Mouse (Mus musculus) hindbrain, embryonic 11.5 days (tissue): ENCODE results near the gene Tenm2. TPM values are rescaled to one million over a fixed set of nuclear protein-coding genes. Genes with fewer than 3 reads are reported as not detected.

Experiments used
- ATAC-seq: fragments of 200-750 bp; cut with Nextera tagmentation; 2 replicates; pipeline ENCODE4 v1.8.0; 2017; ENCODE audit warnings: mild to moderate bottlenecking, moderate TSS enrichment, moderate library complexity; ENCODE audit not compliant: low FRiP score
- DNase-seq: peaks from one replicate; pipeline ENCODE4 v3.0.0-alpha.2; 2015; ENCODE audit warnings: low spot score
- H3K27ac ChIP-seq: fragments of 300-500 bp; sonication (generic); 2 replicates; pipeline ENCODE4 v1.5.1; 2014; ENCODE audit warnings: mild to moderate bottlenecking, low read depth, low read length
- H3K27me3 ChIP-seq: fragments of 300-500 bp; sonication (generic); 2 replicates; pipeline ENCODE4 v1.6.1; 2014; ENCODE audit warnings: mild to moderate bottlenecking, low read length, moderate library complexity, mixed read lengths; ENCODE audit not compliant: control insufficient read depth, insufficient read depth
- H3K36me3 ChIP-seq: fragments of 300-500 bp; sonication (generic); 2 replicates; pipeline ENCODE4 v1.6.1; 2014; ENCODE audit warnings: mild to moderate bottlenecking, low read length, moderate library complexity, mixed read lengths; ENCODE audit not compliant: control insufficient read depth, insufficient read depth
- H3K4me1 ChIP-seq: fragments of 300-500 bp; sonication (generic); replicated peaks from 2 replicates; pipeline ENCODE4 v1.6.1; 2014; ENCODE audit warnings: low read length, mixed read lengths; ENCODE audit not compliant: control insufficient read depth, insufficient read depth
- H3K4me2 ChIP-seq: fragments of 300-500 bp; sonication (generic); replicated peaks from 2 replicates; pipeline ENCODE4 v1.6.1; 2014; ENCODE audit warnings: mild to moderate bottlenecking, low read depth, low read length
- H3K4me3 ChIP-seq: fragments of 300-500 bp; sonication (generic); 2 replicates; pipeline ENCODE4 v1.5.1; 2014; ENCODE audit warnings: low read depth, low read length
- H3K9ac ChIP-seq: fragments of 300-500 bp; sonication (generic); 2 replicates; pipeline ENCODE4 v1.6.1; 2014; ENCODE audit warnings: low read depth, low read length
- H3K9me3 ChIP-seq: fragments of 300-500 bp; sonication (generic); 2 replicates; pipeline ENCODE4 v1.6.1; 2016; ENCODE audit warnings: low read length; ENCODE audit not compliant: control insufficient read depth
- WGBS: fragments of 180-500 bp; shearing (Covaris S2); extraction: QIAGEN DNeasy Blood & Tissue Kit; methylation state at CpG from one replicate; pipeline ENCODE4 v1.1.7; 2014; 5-methylcytosine and 5-hydroxymethylcytosine counted together
- polyA plus RNA-seq: library from polyadenylated mRNA; unstranded; fragments of >200 nt; fragmentation: Nextera tagmentation; extraction: Ambion mirVana; gene quantifications from 2 replicates; pipeline ENCODE4 v1.2.1, GENCODE M21; 2014

Tenm2 gene
- polyA plus RNA-seq, 1 experiment from 2014 or later, result 9.0 TPM

DNA sequence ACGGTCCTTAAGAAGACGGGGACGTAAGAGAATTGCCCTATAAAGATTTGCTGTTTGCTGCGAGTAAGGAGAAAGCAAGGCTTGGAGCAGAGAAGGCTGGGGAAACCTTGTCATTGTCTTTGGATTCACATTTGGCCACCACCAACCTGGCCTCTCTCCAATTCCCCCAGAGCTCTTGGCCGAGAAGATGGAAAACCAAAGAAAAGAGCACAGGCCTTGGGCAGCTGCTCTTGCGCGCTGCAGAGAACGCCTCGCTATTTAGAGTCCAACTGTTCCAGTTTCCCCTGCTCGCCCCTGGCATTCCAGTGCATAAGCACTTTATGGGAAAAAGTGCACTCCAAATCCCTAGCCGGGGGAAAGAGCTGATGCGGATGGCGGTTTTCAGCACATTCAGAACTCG, 1139.5 kb downstream of the Tenm2 start:
- 91% methylated on average over 14 of the region's 14 CpGs for WGBS
- Histone ChIP-seq H3K9me3 (no peaks in the 10 kb centered on the region), H3K36me3 (no peaks in the 10 kb centered on the region), H3K27ac (no peak overlapping the region), H3K9ac (no peak overlapping the region), H3K4me3 (no peak overlapping the region), H3K4me1 (no peaks in the 10 kb centered on the region), H3K27me3 (no peaks in the 10 kb centered on the region), H3K4me2 (no peak overlapping the region)
- DNase-seq (no peak), ATAC-seq (no peak)

DNA sequence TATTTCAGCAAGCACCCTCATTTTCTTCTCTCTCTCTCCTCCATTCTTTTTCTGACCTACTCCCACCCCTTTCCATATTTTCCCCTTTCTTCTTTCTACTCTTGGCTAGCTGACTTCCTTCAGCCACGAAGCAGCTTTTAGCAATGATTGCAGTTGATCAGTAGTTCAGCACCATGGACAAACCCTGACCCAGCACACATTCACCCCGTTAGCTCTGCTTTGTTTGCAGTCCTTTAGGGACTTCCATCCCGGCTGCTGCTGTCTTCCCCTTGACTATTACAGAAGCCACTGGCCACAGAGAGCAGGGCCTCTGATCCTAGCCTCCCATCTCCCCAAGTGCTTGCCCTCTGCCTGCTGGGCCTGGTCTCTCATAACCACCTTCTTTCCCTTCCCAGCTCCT, 1145.6 kb downstream of the Tenm2 start:
- peak; percentile 30 for DNase-seq

DNA sequence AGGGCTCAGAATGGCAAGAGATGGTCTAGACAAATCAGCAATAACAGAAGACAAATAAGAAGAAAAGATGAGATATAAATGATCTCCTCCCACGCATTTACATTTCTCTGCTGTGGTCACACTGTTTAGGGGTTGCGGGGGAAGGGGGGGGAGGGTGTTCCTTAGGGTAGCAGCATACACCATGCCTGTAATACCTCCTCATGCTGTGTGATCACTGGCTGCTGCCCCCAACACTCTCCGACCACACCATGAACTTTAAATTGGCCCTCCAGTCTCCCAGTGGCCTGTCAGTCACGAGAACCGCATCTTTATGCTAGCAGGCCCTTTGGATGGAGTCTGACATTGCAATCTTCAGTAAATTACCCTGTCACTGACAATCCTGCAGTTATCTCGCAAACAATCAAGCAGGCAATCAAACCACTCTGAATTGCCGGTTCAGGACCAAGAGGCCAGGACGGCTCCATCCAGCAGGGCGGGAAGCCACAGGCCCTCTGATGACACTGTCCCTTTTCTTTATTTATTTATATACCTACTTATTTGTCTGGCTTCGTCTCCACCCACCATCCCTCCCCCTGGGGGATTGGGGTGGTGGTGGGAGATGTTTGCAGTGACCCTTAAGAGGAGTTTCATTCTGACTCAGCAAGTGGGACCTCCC, 1154.2 kb downstream of the Tenm2 start:
- peak; percentile 49; the same call in 1 of the 2 replicates for ATAC-seq
- Histone ChIP-seq H3K9me3 (no peaks in the 10 kb centered on the region), H3K4me2 (no peak overlapping the region), H3K4me1 (0 out of 2 replicates have a peak, but pooled peaks cover 2% of the 10 kb centered on the region), H3K27me3 (no peaks in the 10 kb centered on the region), H3K27ac (no peak overlapping the region), H3K36me3 (no peaks in the 10 kb centered on the region), H3K4me3 (no peak overlapping the region), H3K9ac (no peak overlapping the region)
- no peak for DNase-seq
- WGBS, result 55% methylated on average over 10 of the region's 10 CpGs

More for the DNA sequence above, 1145.6 kb downstream of the Tenm2 start:
- no peaks in the 10 kb centered on the region for H3K9me3 ChIP-seq
- no peak overlapping the region for H3K4me3 ChIP-seq
- 0 out of 2 replicates have a peak, but pooled peaks cover 2% of the 10 kb centered on the region for H3K4me1 ChIP-seq
- H3K9ac ChIP-seq, result no peak overlapping the region
- no peaks in the 10 kb centered on the region for H3K27me3 ChIP-seq
- no peaks in the 10 kb centered on the region for H3K36me3 ChIP-seq
- no peak overlapping the region for H3K27ac ChIP-seq
- 13% methylated on average over 3 of the region's 3 CpGs for WGBS
- H3K4me2 ChIP-seq, result no peak overlapping the region
- ATAC-seq, result no peak

DNA sequence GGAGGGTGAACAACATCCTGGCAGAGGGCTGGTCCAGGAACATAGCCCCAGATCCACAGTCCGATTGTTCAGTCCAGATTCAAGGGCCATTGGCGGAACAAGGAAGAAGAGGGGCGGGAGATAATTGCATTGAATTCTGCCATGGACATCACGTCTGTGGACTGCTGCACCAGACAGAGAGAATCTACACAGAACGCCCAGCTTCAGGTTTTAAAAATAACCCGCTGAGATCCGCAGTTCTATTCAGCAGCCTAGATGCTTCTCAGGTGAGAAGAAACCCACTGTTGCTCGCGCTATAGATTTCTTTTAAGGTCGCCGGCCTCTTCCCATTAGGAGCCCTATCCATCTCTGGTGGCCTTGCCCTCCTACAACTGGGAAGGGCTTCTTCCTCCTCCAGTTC, 1155.0 kb downstream of the Tenm2 start:
- H3K9me3 ChIP-seq, result no peaks in the 10 kb centered on the region
- ATAC-seq, result no peak
- H3K4me3 ChIP-seq, result no peak overlapping the region
- 65% methylated on average over 11 of the region's 11 CpGs for WGBS
- H3K27me3 ChIP-seq, result no peaks in the 10 kb centered on the region
- H3K4me1 ChIP-seq, result 0 out of 2 replicates have a peak, but pooled peaks cover 2% of the 10 kb centered on the region
- H3K9ac ChIP-seq, result no peak overlapping the region
- H3K4me2 ChIP-seq, result no peak overlapping the region
- H3K27ac ChIP-seq, result no peak overlapping the region
- DNase-seq, result no peak
- H3K36me3 ChIP-seq, result no peaks in the 10 kb centered on the region

DNA sequence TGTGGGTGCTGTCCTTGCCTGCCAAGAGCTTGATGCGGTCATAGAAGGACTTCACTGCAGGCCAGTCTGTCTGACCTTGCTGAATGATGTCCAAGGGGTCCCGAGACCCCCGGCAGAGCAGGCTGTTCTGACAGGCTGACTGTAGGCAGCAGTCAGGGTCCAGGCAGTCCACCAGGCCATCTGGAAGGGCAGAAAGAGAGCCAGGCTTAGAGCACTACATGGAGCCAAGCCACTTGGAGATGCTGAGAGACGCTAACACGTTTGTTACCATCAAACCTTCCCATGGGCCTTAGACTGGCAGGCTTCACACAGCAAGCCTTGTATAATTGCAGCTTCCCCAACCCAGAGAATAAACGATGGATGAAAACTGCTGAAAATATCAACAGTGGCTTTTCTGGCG, 1157.4 kb downstream of the Tenm2 start:
- Histone ChIP-seq H3K27me3 (no peaks in the 10 kb centered on the region), H3K4me3 (no peak overlapping the region), H3K36me3 (no peaks in the 10 kb centered on the region), H3K9me3 (no peaks in the 10 kb centered on the region), H3K4me2 (no peak overlapping the region), H3K27ac (no peak overlapping the region), H3K4me1 (0 out of 2 replicates have a peak, but pooled peaks cover 2% of the 10 kb centered on the region), H3K9ac (no peak overlapping the region)
- ATAC-seq, result no peak
- 88% methylated on average over 7 of the region's 7 CpGs for WGBS
- DNase-seq, result no peak

DNA sequence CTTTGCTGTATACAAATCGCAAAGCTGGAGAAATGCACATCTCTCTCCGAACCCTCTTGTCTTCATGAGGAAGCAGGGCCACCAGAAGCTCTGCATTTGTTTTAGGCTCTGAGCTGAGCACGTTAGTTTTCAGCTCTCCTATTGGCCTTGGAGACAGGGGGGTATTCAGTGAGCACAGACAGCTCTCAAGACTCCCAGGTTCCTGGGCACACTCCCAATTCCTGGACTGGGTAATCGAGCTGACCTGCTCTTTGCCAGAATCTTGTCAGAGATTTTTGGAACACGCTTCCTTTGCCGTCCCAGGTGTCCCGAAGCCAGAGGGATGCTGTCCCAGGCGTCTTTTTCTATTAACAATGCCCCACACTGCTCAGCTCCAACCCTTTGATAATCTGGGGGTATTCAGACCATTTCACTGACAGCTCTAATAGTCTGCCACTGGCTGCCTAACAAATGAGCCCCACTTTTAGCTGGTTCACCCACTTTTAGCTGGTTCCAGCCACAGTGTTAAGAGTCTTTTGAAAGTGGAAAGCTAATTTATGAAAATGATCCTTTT, 1161.7 kb downstream of the Tenm2 start:
- Histone ChIP-seq H3K9me3 (no peaks in the 10 kb centered on the region), H3K27ac (no peak overlapping the region), H3K4me1 (no peaks in the 10 kb centered on the region), H3K36me3 (no peaks in the 10 kb centered on the region), H3K27me3 (no peaks in the 10 kb centered on the region), H3K4me2 (no peak overlapping the region), H3K9ac (no peak overlapping the region), H3K4me3 (no peak overlapping the region)
- WGBS, result 77% methylated on average over 8 of the region's 8 CpGs
- ATAC-seq (no peak), DNase-seq (no peak)

DNA sequence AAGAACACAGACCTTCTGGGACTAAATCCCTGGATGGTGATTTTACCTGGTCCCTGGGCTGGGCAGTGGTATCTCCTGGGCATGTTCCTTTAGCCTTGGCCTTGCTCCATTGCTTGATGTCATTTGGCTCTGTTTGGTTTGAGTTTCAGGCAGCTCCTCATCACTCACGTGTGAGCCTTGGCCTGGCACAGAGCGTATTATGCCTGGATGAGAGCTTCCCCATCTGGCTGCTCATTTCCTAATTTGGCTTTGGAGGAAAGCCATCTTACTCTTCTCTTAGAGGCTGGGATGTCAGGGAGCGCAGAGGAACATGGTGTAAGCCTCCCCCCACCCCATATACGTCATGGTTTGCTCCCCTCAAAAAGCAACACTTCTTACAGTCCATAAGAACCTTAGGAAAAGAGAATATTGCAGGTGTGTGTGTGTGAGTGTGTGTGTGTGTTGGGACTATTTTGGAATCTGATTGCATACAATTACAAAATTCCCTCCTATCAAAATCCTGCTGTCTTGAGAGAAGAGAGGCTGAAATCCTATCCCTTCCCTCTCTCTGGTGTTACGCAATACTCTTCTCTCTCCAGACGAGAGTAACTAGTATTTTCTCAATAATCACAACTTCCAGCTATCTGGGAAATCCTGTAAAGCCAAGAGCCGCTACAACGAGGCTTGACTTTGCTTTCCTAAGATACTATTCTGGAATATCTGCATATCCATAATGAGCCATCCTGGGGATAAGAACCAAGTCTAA, 1162.5 kb downstream of the Tenm2 start:
- 88% methylated on average over 8 of the region's 8 CpGs for WGBS
- ATAC-seq (no peak), DNase-seq (no peak)
- H3K9me3 ChIP-seq, result no peaks in the 10 kb centered on the region
- no peak overlapping the region for H3K4me2 ChIP-seq
- H3K4me3 ChIP-seq, result no peak overlapping the region
- H3K27me3 ChIP-seq, result no peaks in the 10 kb centered on the region
- H3K4me1 ChIP-seq, result no peaks in the 10 kb centered on the region
- H3K27ac ChIP-seq, result no peak overlapping the region
- H3K9ac ChIP-seq, result no peak overlapping the region
- no peaks in the 10 kb centered on the region for H3K36me3 ChIP-seq

DNA sequence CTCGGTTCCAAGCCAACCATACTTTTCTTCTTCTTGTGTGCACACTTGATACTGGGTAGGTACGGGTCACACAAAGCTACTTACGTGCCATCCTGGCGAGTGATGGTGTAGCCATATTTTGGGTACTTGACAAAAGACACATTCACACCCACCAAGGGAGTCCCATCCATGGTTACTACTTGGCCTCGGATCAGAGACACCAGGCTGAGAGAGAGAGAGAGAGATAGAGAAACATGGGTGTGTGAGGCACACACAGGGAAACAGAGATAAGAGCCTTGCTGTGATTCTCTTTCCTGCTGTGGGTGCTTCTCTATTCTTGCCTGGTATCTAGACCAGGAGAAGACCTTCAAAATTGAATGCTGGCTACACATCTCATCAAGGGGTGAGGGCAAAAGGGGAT, 1163.1 kb downstream of the Tenm2 start:
- H3K27me3 ChIP-seq, result no peaks in the 10 kb centered on the region
- DNase-seq, result no peak
- ATAC-seq, result no peak
- H3K4me1 ChIP-seq, result no peaks in the 10 kb centered on the region
- H3K9me3 ChIP-seq, result no peaks in the 10 kb centered on the region
- no peak overlapping the region for H3K4me2 ChIP-seq
- H3K27ac ChIP-seq, result no peak overlapping the region
- H3K4me3 ChIP-seq, result no peak overlapping the region
- H3K36me3 ChIP-seq, result no peaks in the 10 kb centered on the region
- 96% methylated on average over 5 of the region's 5 CpGs for WGBS
- H3K9ac ChIP-seq, result no peak overlapping the region
